Mouse (Mus musculus) left cerebral cortex, postnatal 36 days (tissue): ENCODE measurements around the gene Hist1h1a. TPM values are rescaled to one million over a fixed set of nuclear protein-coding genes. Genes with fewer than 3 reads are reported as not detected.
"Not testable (repeated sequence)": the region's sequence is repeated elsewhere in the genome, so short reads cannot be mapped to it uniquely, and the experiment has no call there.

Experiments
- DNase-seq, 2 experiments: peaks; one replicate each; pipeline ENCODE4 v3.0.0; 2021 to 2022; ENCODE audit warnings: low spot score in 2 of 2, mixed read lengths in 1 of 2
- intact Hi-C: fragments of 180-260 bp; cut with DNase I; formaldehyde crosslinking; loops from one replicate; pipeline ENCODE4 v1.15.1; 2025
- total RNA-seq, 2 experiments: library from RNA; stranded (reverse); gene quantifications; 2 replicates each; pipeline ENCODE4 v1.2.3; 2021

The Hist1h1a gene
- total RNA-seq, 2 experiments from 2014 or later, result 26.1 to 28.4 TPM

DNA sequence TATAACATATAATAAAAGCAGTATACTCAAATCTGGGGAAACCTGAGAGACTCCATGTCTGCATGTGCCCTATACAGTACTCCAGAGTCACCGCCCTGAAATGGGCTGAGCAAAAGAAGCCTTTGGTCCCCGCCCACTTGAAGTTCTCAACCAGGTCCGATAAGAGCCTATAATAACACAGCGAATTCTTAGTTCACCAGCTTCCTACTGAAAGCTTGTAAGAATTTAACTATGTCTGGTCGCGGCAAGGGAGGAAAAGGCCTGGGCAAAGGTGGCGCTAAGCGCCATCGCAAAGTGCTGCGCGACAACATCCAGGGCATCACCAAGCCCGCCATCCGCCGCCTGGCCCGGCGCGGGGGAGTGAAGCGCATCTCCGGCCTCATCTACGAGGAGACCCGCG, 6.7 kb upstream of the Hist1h1a start, which contains the start of gene Hist1h4b:
Gene Hist1h4b, plus strand, starts transcription at position 224 of the 400 bp plus-strand sequence.
- intact Hi-C loops, result loop anchor here (5.0 kb wide), 1 partner anchor 1719 kb away; the partner anchor contains the start of genes Hist1h2ah and Hist1h2bk
- DNase-seq, result peak; percentile 84 to 86

DNA sequence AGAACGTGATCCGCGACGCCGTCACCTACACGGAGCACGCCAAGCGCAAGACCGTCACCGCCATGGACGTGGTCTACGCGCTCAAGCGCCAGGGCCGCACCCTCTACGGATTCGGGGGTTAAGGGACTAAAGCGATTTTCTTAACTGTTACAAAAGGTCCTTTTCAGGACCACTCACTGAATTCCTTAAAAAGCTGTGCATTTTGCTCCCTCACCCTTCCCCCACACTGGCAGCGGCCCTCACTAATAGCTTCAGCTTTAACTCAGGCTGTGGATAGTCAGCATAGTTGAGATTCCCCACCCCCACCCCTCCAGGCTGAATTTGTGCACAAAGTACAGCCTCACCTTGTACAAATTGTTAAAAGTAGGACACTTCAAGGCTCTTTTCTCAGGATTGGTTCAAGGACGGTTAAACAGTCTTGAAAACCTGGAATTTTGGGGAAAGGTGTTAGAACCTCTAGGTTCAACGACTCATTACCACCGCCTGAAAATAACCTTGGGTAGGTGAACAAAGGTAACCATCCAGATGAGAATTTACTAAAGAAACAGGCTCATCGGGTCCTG, 6.2 kb upstream of the Hist1h1a start:
- DNase-seq, result no peak
- intact Hi-C loops, result loop anchor here (5.0 kb wide), 1 partner anchor 1720 kb away; the partner anchor contains the start of genes Hist1h2ah and Hist1h2bk

DNA sequence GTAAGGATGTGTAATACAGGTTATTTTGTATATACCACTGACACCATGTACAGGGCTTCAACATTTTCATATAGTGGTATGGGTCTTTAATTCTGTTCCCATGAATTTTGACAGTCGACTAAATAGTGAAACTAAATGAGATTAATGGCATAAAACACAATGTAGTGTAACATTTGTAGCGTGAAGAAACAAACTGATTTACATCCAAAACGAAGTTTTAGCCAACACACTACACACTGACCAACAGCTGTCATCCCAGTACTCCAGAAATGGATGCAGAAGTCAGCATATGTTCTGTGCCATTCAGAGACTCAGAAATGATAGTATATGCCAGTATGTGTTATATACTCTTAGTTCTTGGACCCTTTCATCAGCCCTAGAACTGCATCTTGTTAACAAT, 5.5 kb upstream of the Hist1h1a start:
- intact Hi-C loops, result loop anchor here (5.0 kb wide), 1 partner anchor 1721 kb away; the partner anchor contains the start of genes Hist1h2ah and Hist1h2bk
- DNase-seq, result no peak

DNA sequence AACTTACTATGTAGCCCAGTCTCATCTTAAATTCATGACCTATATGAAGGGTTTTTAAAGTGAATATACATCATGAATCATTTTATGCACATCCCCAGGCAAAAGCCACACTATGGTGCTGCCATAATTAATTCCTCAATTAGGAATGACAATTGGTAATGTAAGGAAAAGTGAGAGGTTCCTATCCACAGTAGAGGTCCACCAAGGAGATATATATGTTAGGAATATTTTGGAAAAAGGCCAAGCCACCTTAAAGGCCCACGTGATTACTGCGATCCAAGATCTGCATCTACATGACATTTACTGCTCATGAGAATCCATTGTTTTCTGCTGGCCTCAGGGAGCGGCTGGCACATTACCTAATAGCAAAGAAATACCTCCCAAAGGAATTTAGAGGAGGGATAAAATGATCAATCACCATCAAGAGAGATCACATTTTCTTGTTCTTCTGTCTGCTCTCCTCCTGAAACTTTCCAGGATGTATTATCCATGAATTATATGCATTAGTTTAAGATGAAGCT, 4.2 kb upstream of the Hist1h1a start:
- intact Hi-C loops, result loop anchor here (5.0 kb wide), 1 partner anchor 1722 kb away; the partner anchor contains the start of genes Hist1h2ah and Hist1h2bk
- DNase-seq, result no peak

DNA sequence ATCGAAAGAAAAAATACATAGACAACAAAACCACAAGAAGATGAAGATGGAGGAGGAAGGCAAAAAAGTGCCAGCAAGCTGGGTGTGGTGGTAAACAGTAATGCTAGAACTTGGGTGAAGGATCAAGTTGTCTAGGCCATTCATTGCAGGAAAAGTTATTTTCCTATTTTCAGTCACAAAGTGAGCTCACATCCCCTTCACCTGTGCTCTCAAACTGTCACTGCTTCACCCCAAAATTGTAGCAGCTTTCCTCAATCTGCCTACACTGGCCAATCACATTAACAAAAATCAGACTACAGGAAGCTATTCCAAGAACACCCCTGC, 3.6 kb upstream of the Hist1h1a start:
- no peak for DNase-seq

DNA sequence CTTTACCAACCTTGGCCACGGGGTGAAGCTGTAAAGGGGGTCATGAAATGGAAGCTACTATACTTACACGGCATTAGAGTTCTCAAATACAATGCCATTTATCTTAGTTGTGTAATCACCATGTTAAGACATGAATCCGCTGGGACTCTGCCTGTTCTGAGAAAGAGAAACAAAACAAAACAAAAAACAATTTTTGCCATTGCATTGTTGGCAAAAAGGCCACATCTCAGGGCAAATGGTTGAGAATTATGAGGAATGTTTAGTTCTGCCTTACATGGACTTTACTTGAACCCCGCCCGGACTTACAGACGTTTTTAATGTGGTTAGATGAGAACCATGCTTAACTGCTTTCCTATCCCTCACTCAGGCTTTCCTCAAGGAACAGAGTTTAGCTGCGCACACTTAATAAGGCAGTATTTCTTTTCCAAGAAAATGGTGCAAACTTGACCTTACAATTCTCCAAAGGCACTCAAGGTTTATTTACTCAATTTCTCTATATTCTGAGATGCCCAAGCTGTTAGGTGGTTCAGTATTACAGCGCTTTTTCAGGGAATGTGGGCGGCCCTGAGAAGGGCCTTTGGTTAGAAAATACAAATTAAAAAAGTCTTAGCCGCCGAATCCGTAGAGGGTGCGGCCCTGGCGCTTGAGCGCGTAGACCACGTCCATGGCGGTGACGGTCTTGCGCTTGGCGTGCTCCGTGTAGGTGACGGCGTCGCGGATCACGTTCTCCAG, 3.1 kb upstream of the Hist1h1a start:
- no peak for DNase-seq
- intact Hi-C loops, result no loop called here

More for the DNA sequence above, 3.6 kb upstream of the Hist1h1a start:
- intact Hi-C loops, result loop anchor here (5.0 kb wide), 1 partner anchor 1723 kb away; the partner anchor contains the start of genes Hist1h2ah and Hist1h2bk

DNA sequence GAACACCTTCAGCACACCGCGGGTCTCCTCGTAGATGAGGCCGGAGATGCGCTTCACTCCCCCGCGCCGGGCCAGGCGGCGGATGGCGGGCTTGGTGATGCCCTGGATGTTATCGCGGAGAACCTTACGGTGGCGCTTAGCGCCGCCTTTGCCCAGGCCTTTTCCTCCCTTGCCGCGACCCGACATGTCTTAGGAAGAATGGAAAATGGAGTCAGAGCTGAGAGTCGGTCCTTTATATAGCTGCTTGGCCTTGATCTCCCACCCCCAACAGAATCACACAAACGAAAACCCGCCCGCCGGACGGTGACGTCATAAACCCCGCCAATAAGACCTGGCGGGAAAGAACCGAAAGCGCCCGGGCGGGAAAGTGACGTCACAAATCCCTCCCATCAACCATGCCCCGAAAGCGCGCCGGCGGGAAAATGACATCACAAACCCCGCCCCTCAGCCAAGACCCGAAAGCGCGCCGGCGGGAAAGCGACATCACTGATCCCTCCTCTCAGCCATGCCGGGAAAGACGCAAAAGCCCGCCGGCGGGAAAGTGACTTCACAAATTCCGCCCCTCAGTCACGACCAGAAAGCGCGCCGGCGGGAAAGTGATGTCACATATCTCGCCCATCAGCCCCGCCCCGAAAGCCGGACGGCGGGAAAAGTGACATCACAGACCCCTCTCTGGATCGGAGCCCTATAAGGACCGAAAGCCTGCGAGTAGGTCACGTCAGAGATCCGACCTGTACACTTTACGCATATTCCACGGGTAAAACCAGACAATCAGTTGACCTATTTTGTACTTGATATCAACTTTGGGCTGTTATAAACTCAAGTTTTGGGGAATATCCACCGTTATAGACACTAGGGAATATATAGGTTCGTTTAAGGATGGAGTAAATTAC, 2.2 kb upstream of the Hist1h1a start, which contains the start of gene Hist1h4a:
Gene Hist1h4a, minus strand, starts transcription at position 259 of the 893 bp plus-strand sequence.
- DNase-seq, result peak; percentile 97 to 98
- intact Hi-C loops, result no loop called here

DNA sequence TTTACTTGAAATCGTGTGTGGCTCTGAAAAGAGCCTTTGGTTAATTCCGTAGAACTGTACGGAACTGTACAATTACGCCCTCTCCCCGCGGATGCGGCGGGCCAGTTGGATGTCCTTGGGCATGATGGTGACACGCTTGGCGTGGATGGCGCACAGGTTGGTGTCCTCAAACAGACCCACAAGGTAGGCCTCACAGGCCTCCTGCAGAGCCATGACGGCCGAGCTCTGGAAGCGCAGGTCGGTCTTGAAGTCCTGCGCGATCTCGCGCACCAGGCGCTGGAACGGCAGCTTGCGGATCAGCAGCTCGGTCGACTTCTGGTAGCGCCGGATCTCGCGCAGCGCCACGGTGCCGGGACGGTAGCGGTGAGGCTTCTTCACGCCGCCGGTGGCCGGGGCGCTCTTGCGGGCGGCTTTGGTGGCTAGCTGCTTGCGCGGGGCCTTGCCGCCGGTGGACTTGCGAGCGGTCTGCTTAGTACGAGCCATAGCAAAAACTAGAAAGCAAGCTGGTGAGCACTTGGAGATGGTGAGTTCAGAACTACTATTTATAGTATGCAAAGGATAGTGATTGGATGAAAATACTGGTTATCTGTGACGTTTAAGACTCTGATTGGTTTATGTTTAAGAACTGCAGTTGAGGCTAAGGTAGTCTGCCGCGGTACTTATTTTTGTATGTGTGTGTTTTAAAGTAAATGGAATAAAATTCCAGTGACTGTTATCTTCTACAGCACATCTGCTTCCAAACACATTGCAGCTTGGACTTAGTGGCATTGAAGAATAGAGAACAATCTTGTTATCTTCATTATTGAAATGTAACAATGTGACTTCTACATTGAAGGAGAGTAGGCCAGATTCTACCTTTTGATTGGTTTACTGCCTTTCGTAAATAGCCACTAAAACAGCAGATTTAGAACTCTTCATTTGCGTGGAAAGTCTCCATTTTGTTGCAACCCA, 1.3 kb upstream of the Hist1h1a start, which contains the start of gene Hist1h3a:
Gene Hist1h3a, minus strand, starts transcription at position 516 of the 951 bp plus-strand sequence.
- intact Hi-C loops, result not testable (repeated sequence)
- peak; percentile 52 to 53 for DNase-seq

DNA sequence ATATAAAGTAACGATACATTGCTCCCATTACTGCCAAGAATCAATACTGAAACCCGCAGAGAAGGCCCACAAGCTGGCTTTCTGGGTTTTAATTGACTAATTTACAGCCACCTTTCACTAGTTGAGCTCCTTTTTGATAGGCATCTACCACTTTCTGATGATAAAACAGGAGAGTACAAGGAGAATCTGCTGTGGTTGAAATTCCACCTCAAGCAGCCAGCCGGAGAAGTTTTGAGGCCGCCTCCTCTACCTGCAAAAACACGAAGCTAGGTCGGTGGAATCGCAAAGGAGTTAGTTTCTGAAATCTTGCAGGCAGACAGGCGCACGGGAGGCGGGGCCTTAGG, 252 bp upstream of the Hist1h1a start:
- intact Hi-C loops, result no loop called here
- DNase-seq, result no peak

DNA sequence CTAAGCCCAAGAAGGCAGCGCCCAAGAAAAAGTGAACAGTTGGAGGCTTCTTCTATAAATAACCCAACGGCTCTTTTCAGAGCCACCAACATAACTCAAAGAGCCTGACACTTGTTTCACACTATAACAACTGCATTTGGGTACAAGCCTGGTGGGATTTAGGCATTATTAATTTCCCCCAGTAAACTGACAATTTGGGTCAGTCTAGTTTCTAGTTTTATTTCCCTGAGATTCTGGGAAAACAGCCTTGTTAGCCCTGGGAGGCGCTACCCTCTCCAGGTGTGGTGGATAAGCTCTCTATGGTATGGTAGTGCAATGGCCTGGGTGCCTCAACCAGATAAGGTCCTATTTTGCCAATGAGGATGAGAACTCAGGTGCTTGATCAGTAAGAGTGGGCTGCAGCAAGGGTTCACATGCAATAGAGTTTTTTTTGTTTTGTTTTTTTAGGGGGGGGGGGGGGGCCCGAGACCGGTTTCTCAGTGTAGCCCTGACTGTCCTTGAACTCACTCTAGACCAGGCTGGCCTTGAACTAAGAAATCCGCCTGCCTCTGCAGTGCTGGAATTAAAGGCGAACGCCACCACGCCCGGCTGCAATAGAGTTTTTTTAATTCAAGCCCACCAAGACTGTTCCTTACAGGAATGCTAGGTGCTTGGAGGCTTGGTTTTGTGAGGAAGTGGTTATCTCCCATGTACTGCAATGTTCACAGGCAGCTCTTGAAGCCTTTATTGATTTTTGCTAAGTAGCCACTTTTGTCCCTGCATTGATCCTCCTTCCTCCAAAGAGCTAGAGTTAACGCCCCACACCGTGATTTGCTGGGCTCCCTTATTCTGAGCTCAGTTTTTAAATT, 1.1 kb downstream of the Hist1h1a start:
- intact Hi-C loops, result no loop called here
- DNase-seq, result no peak

DNA sequence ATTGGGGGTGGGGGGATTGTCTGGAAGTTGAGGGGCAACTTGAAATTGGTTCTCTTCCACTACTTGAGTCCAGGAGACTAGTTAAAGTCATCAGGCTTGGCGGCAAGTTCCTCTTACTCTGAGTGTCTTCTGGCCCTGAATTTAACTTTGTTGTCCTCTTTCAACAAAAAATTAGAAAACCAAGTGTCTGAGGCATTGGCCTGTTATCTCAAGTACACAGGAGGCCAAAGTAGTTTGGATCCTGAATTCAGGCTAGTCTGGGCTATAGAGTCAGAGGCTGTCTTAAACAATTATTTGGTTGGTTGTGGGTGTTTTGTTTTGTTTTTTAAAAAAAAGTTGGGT, 1.7 kb downstream of the Hist1h1a start:
- DNase-seq, result no peak
- intact Hi-C loops, result no loop called here

DNA sequence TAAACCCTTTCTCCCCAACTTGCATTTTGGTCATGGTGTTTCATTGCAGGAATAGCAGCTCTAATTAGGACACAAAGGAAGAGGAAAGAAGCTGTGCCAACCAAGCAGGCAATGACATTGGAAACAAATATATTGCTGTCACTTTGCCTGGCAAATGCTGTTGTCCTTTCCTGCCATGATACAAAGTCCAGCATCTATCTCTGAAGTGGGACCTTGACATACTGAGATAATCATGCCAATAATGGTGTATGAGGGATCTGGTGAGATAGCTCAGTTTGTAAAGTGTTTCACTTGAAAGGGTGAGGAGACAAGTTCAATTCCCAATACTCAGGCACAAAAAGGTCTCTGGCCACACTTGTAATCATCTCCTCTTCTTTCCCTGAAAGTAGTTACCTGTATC, 3.3 kb downstream of the Hist1h1a start:
- intact Hi-C loops, result no loop called here
- DNase-seq, result no peak

DNA sequence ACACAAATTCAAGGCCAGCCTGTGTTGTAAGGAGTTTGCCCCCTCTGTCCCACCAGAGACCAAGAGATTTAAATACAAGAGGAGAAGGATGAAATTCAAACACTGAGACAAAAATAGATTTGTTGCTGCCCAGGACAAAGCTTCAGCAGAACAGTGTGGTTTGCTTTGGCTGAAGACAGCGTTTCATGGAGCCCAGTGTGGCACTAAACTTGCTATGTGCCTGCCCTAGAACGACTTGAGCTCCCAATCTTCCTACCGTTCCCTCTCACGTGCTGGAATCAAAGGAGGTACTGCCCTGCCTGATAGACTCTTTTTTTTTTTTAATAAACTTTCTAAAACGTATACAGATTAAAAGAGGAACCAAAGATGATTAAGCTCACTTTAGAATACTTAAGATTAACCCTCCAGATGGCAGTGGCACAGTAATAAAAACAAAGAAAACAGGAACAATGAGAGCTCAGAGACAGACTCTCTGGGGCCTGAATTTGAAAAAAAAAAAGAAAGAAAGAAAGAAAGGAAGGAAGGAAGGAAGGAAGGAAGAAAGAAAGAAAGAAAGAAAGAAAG, 5.5 kb downstream of the Hist1h1a start:
- no peak for DNase-seq
- intact Hi-C loops, result no loop called here

DNA sequence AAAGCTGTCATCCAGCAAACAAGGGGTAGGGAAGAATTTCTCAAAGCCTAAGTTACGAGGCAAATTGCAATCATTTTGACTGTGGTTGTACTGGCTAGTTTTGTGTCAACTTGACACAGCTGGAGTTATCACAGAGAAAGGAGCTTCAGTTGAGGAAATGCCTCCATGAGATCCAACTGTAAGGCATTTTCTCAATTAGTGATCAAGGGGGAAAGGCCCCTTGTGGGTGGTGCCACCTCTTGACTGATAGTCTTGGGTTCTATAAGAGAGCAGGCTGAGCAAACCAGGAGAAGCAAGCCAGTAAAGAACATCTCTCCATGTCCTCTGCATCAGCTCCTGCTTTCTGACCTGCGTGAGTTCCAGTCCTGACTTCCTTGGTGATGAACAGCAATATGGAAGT, 6.1 kb downstream of the Hist1h1a start, which contains the start of gene Trim38:
Gene Trim38, plus strand, starts transcription at position 301 of the 400 bp plus-strand sequence.
- DNase-seq, intact Hi-C loops: not testable (repeated sequence)

DNA sequence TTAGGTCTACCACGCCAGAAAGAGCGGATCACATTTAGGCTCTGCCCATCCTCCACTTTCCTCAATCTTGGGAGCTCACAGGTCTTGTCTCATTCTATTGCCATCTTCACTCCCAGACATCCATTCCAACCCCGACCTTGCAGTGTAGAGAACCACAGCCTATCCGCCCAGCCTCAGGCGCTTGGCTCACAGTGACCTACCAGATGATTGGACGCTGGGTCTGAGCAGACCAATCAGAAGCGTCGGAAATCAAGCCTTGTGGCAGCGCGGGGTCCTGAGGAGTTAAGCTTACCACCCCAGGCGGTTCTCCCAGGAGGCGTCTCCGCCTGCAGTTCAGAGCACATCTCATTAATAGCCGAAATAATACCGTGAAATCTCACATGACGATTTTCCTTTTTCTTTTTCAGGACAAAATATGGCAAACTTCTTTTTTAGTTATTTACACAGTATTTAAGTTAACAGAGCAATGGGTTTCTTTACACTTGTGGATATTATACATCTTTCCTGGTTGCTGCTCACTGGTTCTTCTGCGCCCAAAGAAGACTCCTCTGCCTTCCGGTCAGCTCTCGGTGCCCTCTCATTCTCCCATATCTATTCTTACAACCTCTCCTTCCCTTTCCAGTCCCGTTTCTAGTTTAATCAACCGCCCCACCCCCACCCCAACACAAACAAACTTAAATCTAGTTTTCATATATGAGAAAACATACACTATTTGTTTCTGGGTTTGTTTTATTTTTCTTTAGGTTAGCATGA, 9.3 kb downstream of the Hist1h1a start:
- intact Hi-C loops, result no loop called here
- peak; percentile 33 to 42 for DNase-seq

DNA sequence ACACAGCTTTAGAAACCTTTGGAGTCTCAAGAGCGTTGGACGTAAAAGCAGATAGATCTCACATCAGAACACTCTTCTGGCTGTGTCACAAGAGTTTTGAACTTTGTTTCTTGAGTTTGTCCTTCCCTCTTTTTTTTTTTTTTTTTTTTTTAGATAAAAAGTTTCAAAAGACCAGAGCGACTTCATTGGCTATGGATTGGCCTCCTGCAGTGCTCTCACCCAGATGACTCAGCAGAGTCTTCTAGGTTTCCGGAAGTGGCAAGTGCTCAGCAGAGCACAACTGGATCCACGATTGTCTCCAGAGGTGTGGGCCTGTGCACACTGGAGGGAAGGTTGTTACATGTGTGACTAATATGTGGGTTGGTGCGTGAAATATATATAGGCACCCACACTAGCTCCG, 14.9 kb downstream of the Hist1h1a start:
- intact Hi-C loops, result no loop called here
- no peak for DNase-seq

DNA sequence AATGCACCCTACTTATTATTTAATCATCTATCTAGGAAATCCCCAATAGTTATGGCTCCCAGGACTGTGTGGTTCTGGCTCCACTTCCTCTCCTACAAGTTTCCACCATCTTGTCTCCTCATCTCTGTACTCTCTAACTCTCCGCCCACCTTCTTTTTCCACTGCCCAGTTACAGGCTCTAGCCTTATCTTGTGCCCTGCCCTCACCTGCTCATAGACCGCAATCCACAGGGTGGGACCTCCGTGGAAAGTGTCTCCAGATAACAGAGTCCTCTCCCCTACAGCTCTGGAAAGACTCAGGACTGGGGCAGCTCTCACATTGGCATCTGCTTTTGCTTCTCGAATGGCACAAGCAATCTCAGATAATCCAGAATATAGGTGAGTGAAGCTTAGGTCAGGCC, 15.6 kb downstream of the Hist1h1a start:
- DNase-seq, result no peak
- intact Hi-C loops, result no loop called here
